Mouse (Mus musculus) ES-CJ7 (cell line): ENCODE data around the gene Etv2.

Experiments used
- DNase-seq: peaks from one replicate; pipeline ENCODE4 v3.0.0; 2011; ENCODE audit warnings: low read depth, low spot score

Gene Etv2

DNA sequence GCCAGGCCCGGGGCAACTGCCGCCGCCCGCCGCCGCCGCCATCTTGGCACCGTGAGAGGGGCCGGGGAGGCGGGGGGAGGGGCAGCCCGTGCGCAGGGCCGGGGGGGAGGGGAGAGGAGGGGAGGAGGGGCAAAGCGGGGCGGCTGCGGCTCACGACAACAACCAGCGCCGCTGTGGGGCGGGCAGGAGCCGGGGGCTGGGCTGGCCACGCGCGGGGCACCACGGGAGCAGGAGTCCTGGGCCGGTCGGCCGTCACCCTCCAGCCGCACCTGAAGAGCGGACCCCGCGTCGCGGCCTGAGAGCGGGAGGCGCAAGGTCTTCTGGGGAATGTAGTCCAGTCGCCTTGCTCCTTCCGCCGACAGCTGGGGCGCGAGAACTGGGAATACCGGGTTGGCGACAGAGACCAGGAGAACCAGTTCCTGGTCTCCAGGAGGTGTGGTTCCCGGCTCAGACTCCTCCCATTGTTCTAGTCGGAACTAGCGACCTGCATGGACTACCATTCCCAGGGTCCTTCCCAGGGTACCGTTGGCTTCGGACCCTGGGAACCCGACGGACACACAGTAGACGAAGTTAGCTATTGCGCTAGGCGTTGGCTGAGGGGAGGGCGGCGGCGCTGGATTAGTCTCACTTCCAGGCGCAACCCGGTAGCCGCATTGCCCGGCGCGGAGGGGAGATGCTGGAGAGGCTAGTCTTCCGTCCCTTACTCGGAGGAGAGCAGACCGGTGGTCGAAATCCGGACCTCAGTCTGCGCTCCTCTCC, 46.8 kb downstream of the Etv2 start, which contains the start of gene Kmt2b:
Gene Kmt2b, minus strand, starts transcription at position 51 of the 759 bp plus-strand sequence.
- DNase-seq = peak; percentile 99

GRCm38 (mm10) chr7:30587842-30588667, 47.6 kb downstream of the Etv2 start:
- no peak for DNase-seq

- DNase-seq = no peak
These were observed 49.1 kb downstream of the Etv2 start for GRCm38 (mm10) chr7:30586455-30587020.

DNA sequence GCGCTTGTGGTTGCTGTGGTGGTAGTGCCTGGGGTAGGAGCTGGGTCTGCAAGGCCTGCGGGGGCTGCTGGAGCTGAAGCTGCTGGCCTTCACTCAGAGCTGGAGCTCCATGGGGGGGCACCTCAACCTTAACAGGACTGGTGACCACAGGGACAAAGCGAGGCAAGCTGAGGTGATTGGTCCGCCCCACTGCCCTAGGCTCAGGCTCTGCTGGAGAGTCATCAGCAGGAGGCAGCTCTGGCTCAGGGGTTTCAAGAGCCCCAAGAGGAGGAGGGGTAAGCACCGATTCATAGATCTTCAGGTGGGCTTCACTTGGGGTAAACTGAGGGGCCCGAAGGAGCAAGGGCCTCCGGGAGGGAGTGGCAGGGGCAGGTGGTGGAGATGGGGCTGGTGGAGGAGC, 50.5 kb downstream of the Etv2 start:
- no peak for DNase-seq

DNA sequence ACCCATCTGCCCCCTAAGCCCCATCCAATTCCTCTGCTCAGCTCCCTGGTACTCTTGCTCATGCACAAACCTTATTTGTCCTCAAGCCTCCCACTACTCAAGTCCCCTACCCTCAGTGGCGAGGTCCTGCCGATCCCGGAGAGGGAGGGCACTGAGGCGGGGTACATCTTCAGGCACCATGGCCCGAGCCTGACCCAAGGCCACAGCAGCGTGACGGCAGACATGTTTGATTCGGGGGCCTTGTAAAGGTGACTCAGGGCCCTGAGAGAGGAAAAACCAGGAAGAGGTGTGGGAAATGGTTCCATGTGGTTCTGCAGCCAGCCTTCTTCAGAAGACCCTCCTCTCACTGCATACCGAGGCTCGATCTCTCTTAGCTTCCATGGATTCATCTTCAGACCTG, 51.3 kb downstream of the Etv2 start:
- no peak for DNase-seq
